Mouse (Mus musculus) MEL (cell line): ENCODE measurements around the gene Pde4dip. TPM values are rescaled to one million over a fixed set of nuclear protein-coding genes. Genes with fewer than 3 reads are reported as not detected.

Experiments used
- DNase-seq: peaks from one replicate; pipeline ENCODE4 v3.0.0; 2011; ENCODE audit warnings: low read depth, low spot score
- H3K27ac ChIP-seq: 2 replicates; pipeline ENCODE4 v1.5.1; 2012; ENCODE audit warnings: low read depth, mild to moderate bottlenecking, control low read depth, low read length, moderate library complexity; ENCODE audit not compliant: control insufficient read depth
- H3K27me3 ChIP-seq, 2 experiments: fragments of 150-350 bp in 1 of 2; sonication (generic) in 1 of 2; 2 replicates each; pipeline ENCODE4 v1.6.1; 2012; ENCODE audit warnings: low read length in 2 of 2, mild to moderate bottlenecking in 2 of 2, improper control_type of control experiment in 1 of 2, moderate library complexity in 1 of 2; ENCODE audit not compliant: insufficient read depth in 2 of 2, control insufficient read depth in 1 of 2
- H3K36me3 ChIP-seq, 2 experiments: 2 replicates each; pipeline ENCODE4 v1.6.1; 2012 to 2014; ENCODE audit warnings: low read length in 2 of 2, improper control_type of control experiment in 1 of 2, inconsistent platforms in 1 of 2, mild to moderate bottlenecking in 1 of 2; ENCODE audit not compliant: insufficient read depth in 2 of 2, control insufficient read depth in 1 of 2
- H3K4me1 ChIP-seq, 2 experiments: fragments of 150-350 bp in 1 of 2; sonication (generic) in 1 of 2; 2 replicates each; pipeline ENCODE4 v1.6.1; 2012; ENCODE audit warnings: low read length in 2 of 2, improper control_type of control experiment in 1 of 2, mild to moderate bottlenecking in 1 of 2; ENCODE audit not compliant: insufficient read depth in 2 of 2, control insufficient read depth in 1 of 2
- H3K4me3 ChIP-seq, 2 experiments: fragments of 150-350 bp in 1 of 2; sonication (generic) in 1 of 2; 2 replicates each; pipeline ENCODE4 v1.5.1; 2012; ENCODE audit warnings: low read depth in 2 of 2, low read length in 2 of 2, mild to moderate bottlenecking in 2 of 2, moderate library complexity in 2 of 2, control low read depth in 1 of 2, improper control_type of control experiment in 1 of 2; ENCODE audit not compliant: control insufficient read depth in 1 of 2, insufficient read depth in 1 of 2
- H3K79me2 ChIP-seq: 2 replicates; pipeline ENCODE4 v1.6.1; 2012; ENCODE audit warnings: mild to moderate bottlenecking, low read length, moderate library complexity; ENCODE audit not compliant: control insufficient read depth, poor library complexity, insufficient read depth
- H3K9ac ChIP-seq: 2 replicates; pipeline ENCODE4 v1.6.1; 2012; ENCODE audit warnings: low read depth, mild to moderate bottlenecking, control low read depth, low read length, moderate library complexity; ENCODE audit not compliant: control insufficient read depth, poor library complexity, severe bottlenecking
- H3K9me3 ChIP-seq: fragments of 150-350 bp; sonication (generic); replicated peaks from 2 replicates; pipeline ENCODE4 v1.6.1; 2012; ENCODE audit warnings: mild to moderate bottlenecking, low read length, improper control_type of control experiment, moderate library complexity; ENCODE audit not compliant: insufficient read depth
- BHLHE40 ChIP-seq: IDR thresholded peaks from 2 replicates; pipeline ENCODE4 v1.6.1; 2012; ENCODE audit warnings: low read depth, mild to moderate bottlenecking, inconsistent platforms, low read length, improper control_type of control experiment, borderline replicate concordance
- E2F4 ChIP-seq: IDR thresholded peaks from 2 replicates; pipeline ENCODE4 v1.6.1; 2011; ENCODE audit warnings: low read depth, low read length, improper control_type of control experiment, borderline replicate concordance
- GABPA ChIP-seq: IDR thresholded peaks from 2 replicates; pipeline ENCODE4 v1.6.1; 2012; ENCODE audit warnings: low read depth, mild to moderate bottlenecking, inconsistent platforms, low read length, improper control_type of control experiment, moderate library complexity
- GATA1 ChIP-seq: IDR thresholded peaks from 2 replicates; pipeline ENCODE4 v1.6.1; 2011; ENCODE audit warnings: low read depth, low read length, improper control_type of control experiment
- MAFK ChIP-seq: IDR thresholded peaks from 2 replicates; pipeline ENCODE4 v1.6.1; 2011; ENCODE audit warnings: low read depth, mild to moderate bottlenecking, low read length, improper control_type of control experiment, borderline replicate concordance
- MAZ ChIP-seq: IDR thresholded peaks from 2 replicates; pipeline ENCODE4 v1.6.1; 2012; ENCODE audit warnings: low read depth, mild to moderate bottlenecking, inconsistent platforms, low read length, improper control_type of control experiment
- MEF2A ChIP-seq: IDR thresholded peaks from 2 replicates; pipeline ENCODE4 v1.6.1; 2014; ENCODE audit warnings: low read depth, mild to moderate bottlenecking, inconsistent platforms, low read length, improper control_type of control experiment; ENCODE audit not compliant: poor library complexity, insufficient replicate concordance, severe bottlenecking; ENCODE audit errors: extremely low read depth
- MYC ChIP-seq: IDR thresholded peaks from 2 replicates; pipeline ENCODE4 v1.6.1; 2011; ENCODE audit warnings: low read depth, mild to moderate bottlenecking, low read length, improper control_type of control experiment, moderate library complexity
- NRF1 ChIP-seq: IDR thresholded peaks from 2 replicates; pipeline ENCODE4 v1.6.1; 2014; ENCODE audit warnings: low read depth, mild to moderate bottlenecking, inconsistent platforms, low read length, improper control_type of control experiment, moderate library complexity; ENCODE audit not compliant: poor library complexity, insufficient read depth, severe bottlenecking
- RAD21 ChIP-seq: IDR thresholded peaks from 2 replicates; pipeline ENCODE4 v1.6.1; 2011; ENCODE audit warnings: mild to moderate bottlenecking, low read depth, low read length, improper control_type of control experiment
- SIN3A ChIP-seq: IDR thresholded peaks from 2 replicates; pipeline ENCODE4 v1.6.1; 2012; ENCODE audit warnings: low read length, improper control_type of control experiment, inconsistent platforms
- TCF12 ChIP-seq: IDR thresholded peaks from 2 replicates; pipeline ENCODE4 v1.6.1; 2014; ENCODE audit warnings: low read depth, mild to moderate bottlenecking, inconsistent platforms, low read length, improper control_type of control experiment, moderate library complexity
- USF1 ChIP-seq: IDR thresholded peaks from 2 replicates; pipeline ENCODE4 v1.6.1; 2014; ENCODE audit warnings: low read depth, mild to moderate bottlenecking, inconsistent platforms, low read length, improper control_type of control experiment, moderate library complexity
- USF2 ChIP-seq, 2 experiments: IDR thresholded peaks; 2 replicates each; pipeline ENCODE4 v1.6.1; 2011 to 2012; ENCODE audit warnings: improper control_type of control experiment in 2 of 2, low read length in 2 of 2, borderline replicate concordance in 1 of 2, inconsistent platforms in 1 of 2, low read depth in 1 of 2, mild to moderate bottlenecking in 1 of 2; ENCODE audit not compliant: insufficient read depth in 1 of 2
- ZC3H11A ChIP-seq: IDR thresholded peaks from 2 replicates; pipeline ENCODE4 v1.6.1; 2012; ENCODE audit warnings: low read depth, mild to moderate bottlenecking, inconsistent platforms, low read length, improper control_type of control experiment
- polyA plus RNA-seq, 2 experiments: library from polyadenylated mRNA; stranded (reverse) in 1 of 2; unstranded in 1 of 2; fragments of >175 nt in 1 of 2; fragments of >200 nt in 1 of 2; gene quantifications; 2 replicates each; pipeline versions ENCODE4 v1.2.1 to v1.2.4; 2012; ENCODE audit warnings: low replicate concordance in 2 of 2, low read depth in 1 of 2; ENCODE audit not compliant: insufficient read length in 2 of 2, insufficient read depth in 1 of 2, missing spikeins in 1 of 2
- total RNA-seq: library from RNA; depleted of rRNA; stranded (reverse); fragments of 300-350 nt; gene quantifications from 2 replicates; pipeline ENCODE4 v1.2.3, GENCODE M21; 2012

The Pde4dip gene
- total and polyA plus RNA-seq, 3 experiments = 47.6 to 52.4 TPM; not detected in 1

GRCm38 (mm10) chr3:97730624-97731023, 157.9 kb downstream of the Pde4dip start:
- H3K79me2 ChIP-seq = no peaks in the 10 kb centered on the region
- no peak for DNase-seq
- no peak for TF ChIP-seq GATA1
- TF ChIP-seq MAZ = no peak
- H3K9me3 ChIP-seq = no peaks in the 10 kb centered on the region
- H3K27me3 ChIP-seq = peaks cover 2 to 4% of the 10 kb centered on the region in 2 experiments; a peak in 2 of 4 replicates
- no peak overlapping the region for H3K27ac ChIP-seq
- no peak overlapping the region for H3K9ac ChIP-seq
- no peaks in the 10 kb centered on the region for H3K36me3 ChIP-seq
- no peaks in the 10 kb centered on the region for H3K4me1 ChIP-seq
- no peak overlapping the region for H3K4me3 ChIP-seq

DNA sequence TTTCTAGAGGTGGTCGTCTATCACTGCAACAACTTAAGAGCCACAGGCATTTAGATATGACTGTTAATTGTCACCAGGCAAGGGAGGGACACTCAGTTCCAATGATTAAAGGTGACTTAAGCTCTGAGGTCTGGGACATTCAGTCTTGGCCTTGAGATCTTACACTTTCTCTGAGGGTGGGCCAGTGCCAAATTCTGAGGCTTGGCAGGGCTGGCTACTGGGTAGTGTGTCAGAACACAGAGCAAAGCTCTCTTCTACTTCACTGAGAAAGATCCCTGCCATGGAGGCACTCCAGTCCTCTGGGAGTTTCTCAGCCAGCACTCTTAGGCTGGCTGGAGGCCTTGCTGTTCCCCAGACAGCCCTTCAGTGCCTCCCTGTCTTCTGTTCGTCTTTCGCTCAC, 158.4 kb downstream of the Pde4dip start:
- no peak overlapping the region for H3K9ac ChIP-seq
- H3K27me3 ChIP-seq = peaks cover 2 to 4% of the 10 kb centered on the region in 2 experiments; a peak in 2 of 4 replicates
- no peak overlapping the region for H3K27ac ChIP-seq
- H3K36me3 ChIP-seq = no peaks in the 10 kb centered on the region
- TF ChIP-seq MAFK (no peak), MYC (no peak), ZC3H11A (no peak), GABPA (no peak), BHLHE40 (no peak), USF1 (no peak), MEF2A (no peak), NRF1 (no peak), SIN3A (no peak), USF2 (IDR thresholded peaks at IDR 0.05; ENCODE audit: borderline replicate concordance in 1 of 2, insufficient read depth in 1 of 2, low read depth in 1 of 2, low read length in 2 of 2) (no peak), RAD21 (no peak), E2F4 (no peak), TCF12 (no peak)
- no peaks in the 10 kb centered on the region for H3K79me2 ChIP-seq
- H3K9me3 ChIP-seq = no peaks in the 10 kb centered on the region
- DNase-seq = no peak
- no peaks in the 10 kb centered on the region for H3K4me1 ChIP-seq
- H3K4me3 ChIP-seq = no peak overlapping the region
